Mouse (Mus musculus) ovary, postnatal 10 days (tissue): Measurements from ENCODE around the gene Prox2.
"Not testable (repeated sequence)": the region's sequence is repeated elsewhere in the genome, so short reads cannot be mapped to it uniquely, and the experiment has no call there.

ENCODE experiments used
- DNase-seq: peaks from one replicate; pipeline ENCODE4 v3.0.0; 2022; ENCODE audit warnings: low spot score

Gene Prox2

GRCm38 (mm10) chr12:85110698-85111592 is at the start of gene Prox2, which contains the start of gene Dlst:
TSS of gene Prox2 (minus strand) at chr12:85110759.
TSS of gene Dlst (plus strand) at chr12:85110833.
- DNase-seq, result peak; percentile 86

- no peak for DNase-seq
Measured at GRCm38 (mm10) chr12:85159592-85159991, 49.0 kb upstream of the Prox2 start.

- no peak for DNase-seq
Measured at GRCm38 (mm10) chr12:85158801-85159200, 48.2 kb upstream of the Prox2 start.

- no peak for DNase-seq
Measured at GRCm38 (mm10) chr12:85157797-85158460, 47.4 kb upstream of the Prox2 start.

GRCm38 (mm10) chr12:85156324-85156723 is 45.8 kb upstream of the Prox2 start:
- no peak for DNase-seq

GRCm38 (mm10) chr12:85153011-85153410 is 42.5 kb upstream of the Prox2 start:
- DNase-seq, result no peak

GRCm38 (mm10) chr12:85151002-85151774 is 40.6 kb upstream of the Prox2 start, which contains the start of gene Rps6kl1:
TSS of gene Rps6kl1 (minus strand) at chr12:85151264.
- no peak for DNase-seq

GRCm38 (mm10) chr12:85150321-85151001 is 39.9 kb upstream of the Prox2 start:
- no peak for DNase-seq

- no peak for DNase-seq
Measured at GRCm38 (mm10) chr12:85146881-85147280, 36.3 kb upstream of the Prox2 start.

GRCm38 (mm10) chr12:85146355-85146754 is 35.8 kb upstream of the Prox2 start:
- no peak for DNase-seq

GRCm38 (mm10) chr12:85145630-85146029 is 35.1 kb upstream of the Prox2 start:
- DNase-seq, result no peak

GRCm38 (mm10) chr12:85144821-85145220 is 34.3 kb upstream of the Prox2 start:
- DNase-seq, result no peak

GRCm38 (mm10) chr12:85144276-85144675 is 33.7 kb upstream of the Prox2 start:
- DNase-seq, result not testable (repeated sequence)

- DNase-seq, result peak; percentile 68
Measured at GRCm38 (mm10) chr12:85142803-85143202, 32.2 kb upstream of the Prox2 start.

GRCm38 (mm10) chr12:85141096-85141495 is 30.5 kb upstream of the Prox2 start:
- no peak for DNase-seq

GRCm38 (mm10) chr12:85140036-85140701 is 29.6 kb upstream of the Prox2 start:
- no peak for DNase-seq

- no peak for DNase-seq
Measured at GRCm38 (mm10) chr12:85136627-85137026, 26.1 kb upstream of the Prox2 start.

GRCm38 (mm10) chr12:85135513-85136470 is 25.2 kb upstream of the Prox2 start:
- DNase-seq, result no peak

GRCm38 (mm10) chr12:85134043-85134794 is 23.7 kb upstream of the Prox2 start:
- DNase-seq, result no peak
